Mouse (Mus musculus) CD4-positive, CD25-positive, alpha-beta regulatory T cell, adult 9 weeks (primary cell): ENCODE data around the gene Rasgef1b. TPM values are rescaled to one million over a fixed set of nuclear protein-coding genes. Genes with fewer than 3 reads are reported as not detected.

Experiments used
- polyA plus RNA-seq: library from polyadenylated mRNA; unstranded; fragments of 100-300 nt; shearing (Covaris generic); gene quantifications from one replicate; pipeline ENCODE4 v1.2.1, GENCODE M21; 2017

Rasgef1b gene
- polyA plus RNA-seq, result 4.5 TPM

DNA sequence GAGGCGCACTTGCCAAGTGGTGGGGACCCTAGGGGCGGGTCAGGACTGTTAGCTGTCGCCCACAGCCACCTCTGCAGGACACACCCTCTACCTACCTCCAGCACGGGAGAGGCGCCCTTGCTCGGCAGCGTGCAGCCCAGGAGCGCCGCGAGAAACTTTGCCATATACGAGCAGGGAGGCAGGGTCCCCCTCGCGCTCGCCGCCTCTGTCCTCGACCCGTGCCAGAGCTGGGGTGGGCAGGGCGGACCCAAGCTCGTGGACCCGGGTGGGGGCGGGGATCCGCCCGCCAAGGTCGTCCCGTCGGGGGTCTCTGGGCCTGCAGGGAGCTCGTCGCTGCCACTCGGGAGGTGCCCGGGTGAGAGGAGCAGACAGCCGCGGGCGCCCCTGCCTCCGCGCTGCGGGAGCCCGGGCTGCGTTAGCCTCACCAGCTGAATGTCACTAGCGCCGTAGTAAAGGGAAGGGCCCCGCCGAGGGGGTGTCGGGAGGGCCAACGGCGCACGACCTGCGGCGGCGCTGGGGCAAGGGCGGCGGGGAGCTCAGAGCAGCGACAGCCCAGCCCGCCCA is at the start of gene Rasgef1b:
TSS of gene Rasgef1b (minus strand) at position 417 of the 564 bp plus-strand sequence.

Other genes with a start within 250 kb of the Rasgef1b start
- gene Vamp9, start 177.2 kb upstream of the Rasgef1b start, polyA plus RNA-seq, result 0.76 TPM
- gene Hnrnpd, start 249.9 kb upstream of the Rasgef1b start, polyA plus RNA-seq, result 15.9 TPM
- gene 4930524J08Rik, start 250.0 kb upstream of the Rasgef1b start, polyA plus RNA-seq, result not detected